Mouse (Mus musculus): Measurements from ENCODE around the gene Zc3h12a.
A peak's percentile ranks its signal among the peaks of the same experiment; 100 is the strongest.

Gene Zc3h12a

GRCm38 (mm10) chr4:125127305-125128084 lies at the start of gene Zc3h12a:
Gene Zc3h12a, minus strand, starts transcription at chr4:125127840.
- peak; percentile 78 for DNase-seq (ENCODE audit: low spot score)

GRCm38 (mm10) chr4:125176639-125177165 lies 49.1 kb upstream of the Zc3h12a start:
- no peak for DNase-seq (ENCODE audit: low spot score)

GRCm38 (mm10) chr4:125176190-125176589 lies 48.5 kb upstream of the Zc3h12a start:
- DNase-seq (ENCODE audit: low spot score) = no peak

GRCm38 (mm10) chr4:125175591-125175990 lies 48.0 kb upstream of the Zc3h12a start:
- no peak for DNase-seq (ENCODE audit: low spot score)

- no peak for DNase-seq (ENCODE audit: low spot score)
These were observed 47.0 kb upstream of the Zc3h12a start for GRCm38 (mm10) chr4:125174516-125175185.

GRCm38 (mm10) chr4:125173150-125173549 lies 45.5 kb upstream of the Zc3h12a start:
- DNase-seq (ENCODE audit: low spot score) = no peak

GRCm38 (mm10) chr4:125172736-125173135 lies 45.1 kb upstream of the Zc3h12a start:
- no peak for DNase-seq (ENCODE audit: low spot score)

GRCm38 (mm10) chr4:125167723-125168122 lies 40.1 kb upstream of the Zc3h12a start:
- no peak for DNase-seq (ENCODE audit: low spot score)

- no peak for DNase-seq (ENCODE audit: low spot score)
These were observed 37.2 kb upstream of the Zc3h12a start for GRCm38 (mm10) chr4:125164861-125165260.

GRCm38 (mm10) chr4:125162701-125163100 lies 35.1 kb upstream of the Zc3h12a start:
- no peak for DNase-seq (ENCODE audit: low spot score)

GRCm38 (mm10) chr4:125161392-125161791 lies 33.8 kb upstream of the Zc3h12a start:
- DNase-seq (ENCODE audit: low spot score) = no peak

- no peak for DNase-seq (ENCODE audit: low spot score)
These were observed 33.3 kb upstream of the Zc3h12a start for GRCm38 (mm10) chr4:125160951-125161331.

GRCm38 (mm10) chr4:125160320-125160950 lies 32.8 kb upstream of the Zc3h12a start:
- peak; percentile 92 for DNase-seq (ENCODE audit: low spot score)

GRCm38 (mm10) chr4:125158581-125159317 lies 31.1 kb upstream of the Zc3h12a start:
- DNase-seq (ENCODE audit: low spot score) = no peak

- no peak for DNase-seq (ENCODE audit: low spot score)
These were observed 30.4 kb upstream of the Zc3h12a start for GRCm38 (mm10) chr4:125158081-125158480.

- no peak for DNase-seq (ENCODE audit: low spot score)
These were observed 29.7 kb upstream of the Zc3h12a start for GRCm38 (mm10) chr4:125157322-125157721.

GRCm38 (mm10) chr4:125155646-125156045 lies 28.0 kb upstream of the Zc3h12a start:
- DNase-seq (ENCODE audit: low spot score) = no peak

GRCm38 (mm10) chr4:125153659-125154241 lies 26.1 kb upstream of the Zc3h12a start:
- DNase-seq (ENCODE audit: low spot score) = no peak

- DNase-seq (ENCODE audit: low spot score) = no peak
These were observed 24.8 kb upstream of the Zc3h12a start for GRCm38 (mm10) chr4:125152469-125152868.

GRCm38 (mm10) chr4:125149460-125149859 lies 21.8 kb upstream of the Zc3h12a start:
- no peak for DNase-seq (ENCODE audit: low spot score)

GRCm38 (mm10) chr4:125147970-125148369 lies 20.3 kb upstream of the Zc3h12a start:
- no peak for DNase-seq (ENCODE audit: low spot score)

- peak; percentile 53 for DNase-seq (ENCODE audit: low spot score)
These were observed 17.6 kb upstream of the Zc3h12a start for GRCm38 (mm10) chr4:125145213-125145612.

All from layer of hippocampus, adult 11-12 months (tissue).